ENCODE assay signal across 44 mouse cellular contexts in genomic region chr8:62123098-62123497, GRCm38 (mm10). TPM values are rescaled to one million over a fixed set of nuclear protein-coding genes. Genes with fewer than 3 reads are reported as not detected.
"Had no signal": no experiment of that assay in that cellular context is flagged by ENCODE, and none has a peak within 500 bp of the region (broad histone marks: within the 10 kb centered on the region; RNA-seq: fewer than 3 reads in every experiment).

Gene Anxa10 (minus strand): TSS chr8:62123150.

- DNase-seq: left cerebral cortex, postnatal 4 days; liver; liver, embryonic 13.5 days; liver, postnatal 0 days; lung, adult 2 months; lung, embryonic 14.5 days; lung, postnatal 10 days; lung, postnatal 14 days; lung, postnatal 36 days; lung, postnatal 4 days; midbrain, embryonic 14.5 days had no signal

- H3K4me3 ChIP-seq: left cerebral cortex, adult 2 months; limb, embryonic 10.5 days; limb, embryonic 12.5 days; limb, embryonic 13.5 days; limb, embryonic 15.5 days; liver, embryonic 12.5 days; liver, embryonic 13.5 days; liver, embryonic 15.5 days; lung, embryonic 15.5 days; megakaryocyte, embryonic 14.5 days; midbrain, embryonic 10.5 days; midbrain, embryonic 12.5 days; midbrain, embryonic 13.5 days; midbrain, embryonic 15.5 days; myocyte had no signal

- H3K27me3 ChIP-seq: limb, embryonic 12.5 days; limb, embryonic 13.5 days; limb, embryonic 15.5 days; liver, embryonic 12.5 days; liver, embryonic 13.5 days; liver, embryonic 15.5 days; lung, embryonic 15.5 days; megakaryocyte, embryonic 14.5 days; midbrain, embryonic 12.5 days; midbrain, embryonic 13.5 days; midbrain, embryonic 15.5 days had no signal

- H3K9me3 ChIP-seq: limb, embryonic 10.5 days; limb, embryonic 12.5 days; limb, embryonic 13.5 days; limb, embryonic 15.5 days; liver, embryonic 12.5 days; liver, embryonic 13.5 days; liver, embryonic 15.5 days; lung, embryonic 15.5 days; megakaryocyte, embryonic 14.5 days; midbrain, embryonic 10.5 days; midbrain, embryonic 12.5 days; midbrain, embryonic 13.5 days; midbrain, embryonic 15.5 days had no signal

- H3K9ac ChIP-seq: limb, embryonic 12.5 days; limb, embryonic 13.5 days; limb, embryonic 15.5 days; liver, embryonic 12.5 days; liver, embryonic 13.5 days; liver, embryonic 14.5 days; liver, embryonic 15.5 days; liver, postnatal 0 days; lung, embryonic 14.5 days; lung, embryonic 15.5 days; midbrain, embryonic 12.5 days; midbrain, embryonic 13.5 days; midbrain, embryonic 15.5 days had no signal

- H3K4me1 ChIP-seq: limb, embryonic 10.5 days; limb, embryonic 12.5 days; limb, embryonic 13.5 days; limb, embryonic 15.5 days; liver, embryonic 12.5 days; liver, embryonic 13.5 days; liver, embryonic 15.5 days; lung, embryonic 15.5 days; megakaryocyte, embryonic 14.5 days; midbrain, embryonic 10.5 days; midbrain, embryonic 12.5 days; midbrain, embryonic 13.5 days; midbrain, embryonic 15.5 days had no signal

- H3K27ac ChIP-seq: left cerebral cortex, adult 2 months; limb, embryonic 10.5 days; limb, embryonic 12.5 days; limb, embryonic 13.5 days; limb, embryonic 15.5 days; liver, embryonic 12.5 days; liver, embryonic 13.5 days; liver, embryonic 14.5 days; liver, embryonic 15.5 days; lung, embryonic 15.5 days; macrophage; midbrain, embryonic 10.5 days; midbrain, embryonic 12.5 days; midbrain, embryonic 13.5 days; midbrain, embryonic 15.5 days had no signal

- H3K4me2 ChIP-seq: limb, embryonic 12.5 days; limb, embryonic 13.5 days; limb, embryonic 15.5 days; liver, embryonic 11.5 days; liver, embryonic 12.5 days; liver, embryonic 13.5 days; liver, embryonic 15.5 days; lung, embryonic 14.5 days; lung, embryonic 15.5 days; midbrain, embryonic 11.5 days; midbrain, embryonic 12.5 days; midbrain, embryonic 13.5 days; midbrain, embryonic 15.5 days had no signal

- ATAC-seq: liver, embryonic 12.5 days; liver, postnatal 0 days; lung, postnatal 0 days; midbrain, embryonic 13.5 days; midbrain, embryonic 15.5 days; midbrain, embryonic 16.5 days had no signal

- H3K36me3 ChIP-seq: limb, embryonic 10.5 days; limb, embryonic 12.5 days; limb, embryonic 13.5 days; limb, embryonic 15.5 days; liver, embryonic 12.5 days; liver, embryonic 13.5 days; liver, embryonic 15.5 days; lung, embryonic 15.5 days; midbrain, embryonic 10.5 days; midbrain, embryonic 12.5 days; midbrain, embryonic 13.5 days; midbrain, embryonic 15.5 days had no signal

RNA-seq across cellular contexts. Expression of gene Anxa10, which starts in this region (rescaled TPM):
- total RNA-seq: left cerebral cortex, adult 2 months; left cerebral cortex, adult 8-10 months; left cerebral cortex, postnatal 10 days; left cerebral cortex, postnatal 14 days; left cerebral cortex, postnatal 25 days; left cerebral cortex, postnatal 36 days; left cerebral cortex, postnatal 4 days; liver, adult 2 months; megakaryocyte progenitor cell, adult 5-6 weeks; megakaryocyte, adult 5-6 weeks; megakaryocyte-erythroid progenitor cell, adult 5-6 weeks; monocyte, adult 5-6 weeks had no signal
- polyA plus RNA-seq: limb, embryonic 10.5 days; limb, embryonic 11.5 days; limb, embryonic 12.5 days; limb, embryonic 13.5 days; limb, embryonic 14.5 days; limb, embryonic 15.5 days; liver, adult 2 months; liver, embryonic 11.5 days; liver, embryonic 12.5 days; liver, embryonic 13.5 days; liver, embryonic 14.5 days; liver, embryonic 15.5 days; liver, postnatal 0 days; lung, adult 2 months; lung, embryonic 14.5 days; lung, embryonic 15.5 days; lung, embryonic 16.5 days; lung, postnatal 0 days; macrophage; midbrain, embryonic 10.5 days; midbrain, embryonic 11.5 days; midbrain, embryonic 12.5 days; midbrain, embryonic 13.5 days; midbrain, embryonic 14.5 days; midbrain, embryonic 15.5 days; midbrain, embryonic 16.5 days; myocyte had no signal
